Mouse (Mus musculus) inflammation-experienced regulatory T-cells, adult 6 months (primary cell): Measurements from ENCODE around the gene Tppp. TPM values are rescaled to one million over a fixed set of nuclear protein-coding genes. Genes with fewer than 3 reads are reported as not detected.

Experiments
- polyA plus RNA-seq, 3 experiments: library from polyadenylated mRNA; unstranded; fragments of 100-300 nt; shearing (Covaris generic); gene quantifications; one replicate each; pipeline ENCODE4 v1.2.1; 2017

Gene Tppp
- polyA plus RNA-seq, 3 experiments from 2014 or later, result 0.36 to 0.51 (median 0.41) TPM

Other genes starting within 250 kb of the Tppp start
- gene Nkd2, start 161.8 kb upstream of the Tppp start, polyA plus RNA-seq, result under 1 TPM in 2 of 3 experiments, not detected in 1; 0.19 to 0.44 TPM
- gene Trip13, start 71.6 kb upstream of the Tppp start, polyA plus RNA-seq, result 10 to 100 TPM in 1 of 3 experiments, 1 to 10 TPM in 2; 2.5 to 17.3 (median 4.5) TPM
- gene Brd9, start 71.6 kb upstream of the Tppp start, polyA plus RNA-seq, result 10 to 100 TPM; 62.6 to 78.6 (median 69.0) TPM
- gene Zdhhc11, start 45.6 kb upstream of the Tppp start, polyA plus RNA-seq, result not detected
- gene Cep72, start 52.9 kb downstream of the Tppp start, polyA plus RNA-seq, result 10 to 100 TPM in 1 of 3 experiments, 1 to 10 TPM in 2; 3.9 to 17.1 (median 8.5) TPM
- under 1 TPM in 1 of 3 experiments, not detected in 2; 0.17 TPM for gene Slc9a3, start 112.0 kb downstream of the Tppp start, polyA plus RNA-seq
- 10 to 100 TPM; 82.9 to 87.4 (median 86.4) TPM for gene Exoc3, start 199.3 kb downstream of the Tppp start, polyA plus RNA-seq